Mouse (Mus musculus) heart, adult 8-10 months (tissue): ENCODE results near the gene Arid2. TPM values are rescaled to one million over a fixed set of nuclear protein-coding genes. Genes with fewer than 3 reads are reported as not detected.
"Not testable (repeated sequence)": the region's sequence is repeated elsewhere in the genome, so short reads cannot be mapped to it uniquely, and the experiment has no call there.

Experiments
- DNase-seq: peaks from one replicate; pipeline ENCODE4 v3.0.0; 2022; ENCODE audit warnings: low spot score
- microRNA-seq: library from miRNA; unstranded; fragments of <30 nt; microRNA quantifications from one replicate; pipeline ENCODE4 v1.2.0, GENCODE M21; 2022
- total RNA-seq, 4 experiments: library from RNA; stranded (reverse); gene quantifications; 2 replicates each; pipeline ENCODE4 v1.2.4; 2022

Gene Arid2
- total RNA-seq, 4 experiments from 2014 or later, result 18.8 to 22.3 (median 21.2) TPM

GRCm38 (mm10) chr15:96408717-96409121, 121.4 kb downstream of the Arid2 start:
- DNase-seq, result no peak

DNA sequence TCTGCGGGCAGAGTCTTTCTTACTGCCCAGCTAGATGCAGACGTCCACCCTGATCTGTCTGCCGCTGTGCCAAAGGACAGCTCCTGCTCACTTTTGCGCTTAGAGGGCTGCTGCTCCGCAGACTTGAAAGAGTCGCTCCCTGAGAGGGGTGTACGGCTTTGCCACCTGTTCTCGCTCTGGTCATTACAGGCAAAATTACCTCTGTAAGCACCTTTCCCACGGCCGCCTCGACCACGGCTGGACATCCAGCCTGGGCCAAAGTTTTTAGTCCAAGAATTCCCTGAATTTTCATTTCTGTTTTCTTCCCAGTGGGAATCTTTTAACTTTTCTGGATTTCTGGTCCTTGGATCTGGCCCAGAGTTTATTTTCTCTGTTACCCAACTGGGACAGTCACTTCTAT, 130.8 kb downstream of the Arid2 start:
- DNase-seq, result no peak

DNA sequence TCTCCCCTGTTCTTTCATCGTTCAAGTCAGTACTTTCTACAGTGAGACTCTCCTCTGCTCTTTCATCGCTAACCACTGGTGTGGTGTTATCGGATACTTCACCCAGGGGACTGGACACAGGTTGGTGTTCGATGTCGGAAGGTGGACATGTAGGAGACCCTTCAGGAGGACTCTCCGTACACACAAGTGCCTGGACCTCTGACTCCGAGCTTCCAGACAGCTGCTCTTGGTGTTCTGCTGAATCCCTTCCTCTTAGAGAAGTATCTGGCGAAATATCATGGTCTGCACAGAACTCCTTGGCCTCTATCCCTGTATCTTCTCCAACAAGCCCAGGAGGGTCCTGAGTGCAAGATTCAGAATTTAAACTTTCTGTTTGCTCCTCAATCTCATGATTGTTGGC, 132.6 kb downstream of the Arid2 start:
- no peak for DNase-seq

DNA sequence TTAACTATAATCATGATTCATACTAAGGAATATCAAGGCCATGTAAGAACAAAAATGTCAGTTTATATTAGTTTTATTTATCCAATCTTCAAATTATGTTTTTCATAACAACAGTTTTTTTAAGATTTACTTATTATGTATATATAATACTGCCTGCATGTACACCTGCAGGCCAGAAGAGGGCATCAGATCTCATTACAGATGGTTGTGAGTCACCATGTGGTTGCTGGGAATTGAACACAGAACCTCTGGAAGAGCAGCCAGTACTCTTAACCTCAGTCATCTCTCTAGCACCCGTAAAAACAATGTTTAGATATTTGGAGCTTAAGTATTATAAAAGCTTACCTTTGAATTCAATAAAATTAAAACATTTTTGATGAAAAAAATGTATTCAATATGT, 146.9 kb downstream of the Arid2 start:
- DNase-seq, result no peak

GRCm38 (mm10) chr15:96441480-96441879, 154.2 kb downstream of the Arid2 start:
- not testable (repeated sequence) for DNase-seq

DNA sequence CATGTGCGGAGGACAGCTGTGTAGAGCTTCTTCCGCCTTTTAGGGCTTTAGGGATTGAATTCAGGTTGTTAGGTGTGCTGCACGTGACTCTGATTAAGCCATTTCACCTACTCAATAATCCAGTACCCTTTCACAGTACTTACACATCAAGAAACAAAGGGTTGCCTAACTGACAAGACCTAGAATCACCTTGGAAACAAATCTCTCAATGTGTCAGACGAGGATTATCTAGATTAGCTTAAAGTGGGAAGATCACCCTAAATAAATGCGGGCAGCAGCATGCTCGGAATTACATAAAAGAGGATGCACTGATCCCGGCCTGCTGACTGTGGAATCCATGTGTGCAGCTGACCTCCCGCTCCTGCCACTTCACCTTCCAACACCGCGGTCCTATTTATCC, 159.5 kb downstream of the Arid2 start:
- no peak for DNase-seq

DNA sequence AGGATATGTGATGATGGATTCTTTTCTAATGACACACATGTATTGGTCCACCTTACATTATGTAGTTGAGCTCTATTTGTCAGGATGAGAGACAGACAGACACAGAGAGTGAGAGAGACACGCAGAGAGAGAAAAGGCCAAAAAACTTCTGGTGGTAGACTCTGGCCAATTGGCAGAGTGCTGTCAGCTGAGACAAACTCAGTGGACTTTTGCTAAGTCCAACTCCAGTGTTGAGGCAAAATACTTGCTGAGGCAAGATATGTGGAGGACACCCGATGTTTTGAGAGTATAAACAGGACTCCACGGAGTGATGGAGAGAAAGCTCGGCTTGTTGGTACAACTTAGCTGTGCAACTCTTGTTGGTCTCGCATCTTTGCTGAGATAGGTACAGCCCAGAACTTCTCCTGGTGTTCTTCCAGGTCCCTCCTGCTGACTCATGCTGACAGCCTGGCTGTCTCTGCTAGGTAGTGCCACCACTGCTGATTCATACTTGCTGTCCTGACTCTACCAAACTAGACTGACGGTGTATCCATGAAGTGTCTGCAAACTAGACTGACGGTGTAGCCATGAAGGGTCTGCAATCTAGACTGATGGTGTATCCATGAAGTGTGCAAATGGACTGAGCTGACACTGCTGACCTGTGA, 161.5 kb downstream of the Arid2 start:
- DNase-seq, result no peak

GRCm38 (mm10) chr15:96453346-96453745, 166.0 kb downstream of the Arid2 start:
- DNase-seq, result no peak

Small RNAs within 50 kb of the gene (microRNA-seq; reads per million reads assigned to microRNA genes)
- gene Gm25397, result not detected

Other genes with a start within 250 kb of the Arid2 start
- gene Scaf11, start 173.3 kb downstream of the Arid2 start, total RNA-seq, result 10 to 100 TPM; 47.1 to 54.5 (median 48.3) TPM